Mouse (Mus musculus) liver, embryonic 11.5 days (tissue): ENCODE results near the gene Slc35g3. TPM values are rescaled to one million over a fixed set of nuclear protein-coding genes. Genes with fewer than 3 reads are reported as not detected.

Experiments
- ATAC-seq: fragments of 200-750 bp; cut with Nextera tagmentation; replicated peaks from 2 replicates; pipeline ENCODE4 v1.8.0; 2017; ENCODE audit warnings: moderate number of reproducible peaks, mild to moderate bottlenecking, moderate TSS enrichment, moderate library complexity; ENCODE audit not compliant: low FRiP score
- DNase-seq: peaks from one replicate; pipeline ENCODE4 v3.0.0-alpha.2; 2017; ENCODE audit warnings: low spot score
- H3K27ac ChIP-seq: fragments of 300-500 bp; sonication (generic); 2 replicates; pipeline ENCODE4 v1.5.1; 2014; ENCODE audit warnings: mild to moderate bottlenecking, low read depth, low read length, control low read depth
- H3K27me3 ChIP-seq: fragments of 300-500 bp; sonication (generic); replicated peaks from 2 replicates; pipeline ENCODE4 v1.6.1; 2014; ENCODE audit warnings: low read length, mixed read lengths; ENCODE audit not compliant: control insufficient read depth, insufficient read depth
- H3K36me3 ChIP-seq: fragments of 300-500 bp; sonication (generic); 2 replicates; pipeline ENCODE4 v1.6.1; 2014; ENCODE audit warnings: mild to moderate bottlenecking, low read length, moderate library complexity, mixed read lengths; ENCODE audit not compliant: control insufficient read depth, insufficient read depth
- H3K4me1 ChIP-seq: fragments of 300-500 bp; sonication (generic); replicated peaks from 2 replicates; pipeline ENCODE4 v1.6.1; 2014; ENCODE audit warnings: low read length, mixed read lengths; ENCODE audit not compliant: control insufficient read depth, insufficient read depth
- H3K4me2 ChIP-seq: fragments of 300-500 bp; sonication (generic); 2 replicates; pipeline ENCODE4 v1.6.1; 2014; ENCODE audit warnings: mild to moderate bottlenecking, control low read depth, moderate library complexity
- H3K4me3 ChIP-seq: fragments of 300-500 bp; sonication (generic); 2 replicates; pipeline ENCODE4 v1.5.1; 2014; ENCODE audit warnings: low read depth, low read length, control low read depth
- H3K9ac ChIP-seq: fragments of 300-500 bp; sonication (generic); 2 replicates; pipeline ENCODE4 v1.6.1; 2014; ENCODE audit warnings: low read depth, low read length, control low read depth
- H3K9me3 ChIP-seq: fragments of 300-500 bp; sonication (generic); 2 replicates; pipeline ENCODE4 v1.6.1; 2016; ENCODE audit warnings: low read length, inconsistent platforms, mixed read lengths; ENCODE audit not compliant: control insufficient read depth
- WGBS: fragments of 180-500 bp; shearing (Covaris S2); extraction: QIAGEN DNeasy Blood & Tissue Kit; methylation state at CpG from one replicate; pipeline ENCODE4 v1.1.7; 2014; 5-methylcytosine and 5-hydroxymethylcytosine counted together
- polyA plus RNA-seq: library from polyadenylated mRNA; unstranded; fragments of >200 nt; fragmentation: Nextera tagmentation; extraction: Ambion mirVana; gene quantifications from 2 replicates; pipeline ENCODE4 v1.2.1, GENCODE M21; 2014

Gene Slc35g3
- polyA plus RNA-seq, 1 experiment from 2014 or later: not detected

DNA sequence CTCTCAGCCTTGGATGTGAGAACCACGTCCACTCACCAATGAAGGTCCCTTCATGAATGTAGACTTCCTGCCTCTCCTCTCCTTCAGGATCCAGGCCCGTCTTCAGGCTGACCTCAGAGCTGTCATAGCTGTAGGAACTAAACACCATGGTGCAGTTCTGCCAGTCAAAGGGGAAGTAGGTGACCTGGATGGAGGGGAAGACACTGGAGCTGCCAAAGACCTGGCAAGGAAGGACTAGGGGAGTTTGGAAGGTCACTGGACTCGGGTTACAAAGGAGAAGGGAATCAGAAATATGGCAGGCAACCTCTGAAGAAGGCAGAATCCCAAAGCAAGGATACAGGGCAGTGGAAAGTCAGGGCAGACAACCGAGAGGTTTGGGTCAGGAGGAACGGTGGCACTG lies 31.7 kb upstream of the Slc35g3 start:
- DNase-seq (no peak), ATAC-seq (no peak)
- Histone ChIP-seq H3K4me2 (no peak overlapping the region), H3K9me3 (no peaks in the 10 kb centered on the region), H3K4me1 (0 out of 2 replicates have a peak, but pooled peaks cover 3% of the 10 kb centered on the region), H3K27me3 (peaks cover 17% of the 10 kb centered on the region; the same call in 1 of the 2 replicates), H3K4me3 (no peak overlapping the region), H3K27ac (no peak overlapping the region), H3K36me3 (no peaks in the 10 kb centered on the region), H3K9ac (no peak overlapping the region)
- WGBS: 56% methylated on average over 5 of the region's 5 CpGs

DNA sequence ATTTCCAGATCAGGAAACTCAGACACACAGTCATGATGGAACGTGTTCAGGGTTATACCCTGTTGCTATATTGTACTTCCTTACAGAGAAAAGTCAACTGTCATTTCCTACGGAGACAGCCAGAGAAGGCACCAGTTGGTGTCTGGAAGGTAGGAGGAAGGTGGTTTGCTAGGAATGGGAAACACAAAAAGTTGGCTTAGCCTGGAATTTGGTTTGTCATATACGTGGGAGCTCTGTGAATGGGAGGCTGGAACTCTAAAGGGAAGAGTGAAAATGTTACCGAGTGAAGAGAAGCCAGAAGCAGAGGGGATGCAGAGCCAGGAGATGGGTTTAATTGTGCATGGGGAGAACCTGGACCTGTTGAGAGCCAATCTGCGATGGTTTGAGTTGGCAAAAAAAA lies 29.7 kb upstream of the Slc35g3 start:
- ATAC-seq (no peak), DNase-seq (no peak)
- Histone ChIP-seq H3K4me2 (no peak overlapping the region), H3K4me3 (no peak overlapping the region), H3K27ac (no peak overlapping the region), H3K9ac (no peak overlapping the region), H3K4me1 (0 out of 2 replicates have a peak, but pooled peaks cover 3% of the 10 kb centered on the region), H3K9me3 (no peaks in the 10 kb centered on the region), H3K36me3 (no peaks in the 10 kb centered on the region), H3K27me3 (peaks cover 5% of the 10 kb centered on the region; the same call in 1 of the 2 replicates)
- 68% methylated on average over 5 of the region's 5 CpGs for WGBS

DNA sequence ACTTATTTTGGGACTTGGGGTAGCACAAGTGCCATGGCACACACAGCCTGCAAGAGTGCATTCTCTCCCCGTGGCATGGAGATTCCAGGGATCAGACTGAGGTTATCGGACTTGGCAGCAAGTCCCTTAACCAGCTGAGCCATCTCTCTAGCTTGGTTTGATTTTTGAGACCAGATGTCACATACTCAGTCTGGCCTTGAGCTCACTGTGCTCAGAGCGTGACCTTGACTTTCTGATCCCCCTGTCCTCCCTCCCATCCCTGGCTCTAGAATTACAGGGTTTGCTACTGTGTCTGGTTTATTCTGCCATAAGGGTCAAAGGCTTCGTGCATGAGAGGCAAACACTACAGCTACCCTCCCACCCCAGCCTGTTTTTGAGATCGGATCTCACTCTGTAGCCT lies 27.7 kb upstream of the Slc35g3 start:
- H3K4me2 ChIP-seq: no peak overlapping the region
- H3K4me1 ChIP-seq: peaks cover 9% of the 10 kb centered on the region
- H3K9me3 ChIP-seq: no peaks in the 10 kb centered on the region
- H3K4me3 ChIP-seq: no peak overlapping the region
- ATAC-seq (no peak), DNase-seq (no peak)
- no peaks in the 10 kb centered on the region for H3K36me3 ChIP-seq
- no peak overlapping the region for H3K27ac ChIP-seq
- H3K9ac ChIP-seq: no peak overlapping the region
- H3K27me3 ChIP-seq: 0 out of 2 replicates have a peak, but pooled peaks cover 2% of the 10 kb centered on the region
- 58% methylated on average over 5 of the region's 5 CpGs for WGBS

DNA sequence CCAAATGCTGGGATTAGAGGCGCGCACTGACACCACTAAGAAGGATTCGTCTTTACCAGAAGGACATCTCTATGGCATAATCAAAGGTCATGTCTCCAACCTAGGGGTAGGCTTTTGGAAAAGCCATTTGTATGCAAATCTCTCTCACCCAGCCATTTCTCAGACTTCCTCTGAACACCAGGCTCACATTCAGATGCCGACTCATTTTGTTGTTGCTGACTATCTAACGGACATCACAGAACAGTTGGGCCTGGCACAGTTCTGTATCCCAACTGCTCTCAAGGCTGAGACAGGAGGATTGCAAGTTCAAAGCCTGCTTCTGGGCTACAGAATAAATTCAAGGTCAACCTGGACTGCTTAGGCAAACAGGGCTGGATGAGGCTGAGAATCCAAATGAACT lies 25.5 kb upstream of the Slc35g3 start:
- no peak for DNase-seq
- H3K4me3 ChIP-seq: no peak overlapping the region
- no peak overlapping the region for H3K27ac ChIP-seq
- no peak overlapping the region for H3K4me2 ChIP-seq
- H3K27me3 ChIP-seq: 0 out of 2 replicates have a peak, but pooled peaks cover 4% of the 10 kb centered on the region
- no peak for ATAC-seq
- WGBS: 81% methylated on average over 5 of the region's 5 CpGs
- H3K9me3 ChIP-seq: no peaks in the 10 kb centered on the region
- no peak overlapping the region for H3K9ac ChIP-seq
- no peaks in the 10 kb centered on the region for H3K36me3 ChIP-seq
- H3K4me1 ChIP-seq: peaks cover 10% of the 10 kb centered on the region

DNA sequence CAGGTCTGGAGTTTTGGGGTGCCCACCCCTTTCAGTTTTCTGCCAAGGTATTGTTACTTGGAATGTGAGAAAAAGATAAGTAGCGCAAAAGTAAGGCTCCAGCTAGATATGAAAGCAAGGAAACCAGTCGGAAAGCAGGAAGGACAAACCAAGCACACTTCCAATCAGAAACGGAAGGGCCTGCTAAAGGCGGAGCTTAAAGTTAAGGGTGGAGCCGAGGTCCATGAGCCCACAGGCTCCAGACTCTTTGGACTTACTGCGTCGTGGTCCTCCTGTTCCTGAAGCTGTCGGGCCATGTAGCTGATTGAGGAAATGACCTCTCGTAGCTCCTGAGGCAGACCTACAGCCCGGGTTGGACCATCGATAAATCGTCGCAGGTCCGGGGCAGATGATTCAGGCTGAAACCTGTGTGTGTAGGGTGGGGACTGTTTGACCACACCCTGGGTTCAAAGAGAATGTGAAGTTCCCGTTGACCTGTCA lies 23.1 kb upstream of the Slc35g3 start:
- H3K9me3 ChIP-seq: no peaks in the 10 kb centered on the region
- peak overlapping the region; percentile 59 for H3K9ac ChIP-seq
- peak; percentile 82 for ATAC-seq
- H3K27ac ChIP-seq: peak overlapping the region; percentile 23; the same call in 1 of the 2 replicates
- peak overlapping the region; percentile 36 for H3K4me3 ChIP-seq
- WGBS: 15% methylated on average over 15 of the region's 15 CpGs
- no peaks in the 10 kb centered on the region for H3K36me3 ChIP-seq
- no peak for DNase-seq
- H3K4me2 ChIP-seq: peak overlapping the region; percentile 62
- peaks cover 16% of the 10 kb centered on the region; the same call in 1 of the 2 replicates for H3K27me3 ChIP-seq
- H3K4me1 ChIP-seq: peaks cover 10% of the 10 kb centered on the region

DNA sequence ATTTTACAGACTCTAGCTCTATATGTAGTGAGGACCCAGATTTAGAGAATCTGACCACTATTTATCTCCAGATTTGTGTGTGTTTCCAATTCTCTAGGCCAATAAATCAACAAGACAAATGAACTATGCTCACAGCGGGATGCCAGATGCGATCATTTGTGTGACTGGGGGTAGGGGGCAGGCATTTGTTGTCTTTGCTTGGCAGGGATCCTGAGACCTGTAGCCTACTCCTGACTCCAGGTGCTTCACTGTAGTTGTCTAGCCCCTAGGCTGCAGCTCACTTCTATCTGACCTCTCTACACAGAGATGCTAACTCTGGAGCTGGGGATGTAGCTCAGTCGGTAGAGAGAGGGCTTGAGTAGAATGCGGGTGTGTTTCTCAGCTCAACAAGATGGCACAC lies 20.1 kb upstream of the Slc35g3 start:
- no peak for ATAC-seq

DNA sequence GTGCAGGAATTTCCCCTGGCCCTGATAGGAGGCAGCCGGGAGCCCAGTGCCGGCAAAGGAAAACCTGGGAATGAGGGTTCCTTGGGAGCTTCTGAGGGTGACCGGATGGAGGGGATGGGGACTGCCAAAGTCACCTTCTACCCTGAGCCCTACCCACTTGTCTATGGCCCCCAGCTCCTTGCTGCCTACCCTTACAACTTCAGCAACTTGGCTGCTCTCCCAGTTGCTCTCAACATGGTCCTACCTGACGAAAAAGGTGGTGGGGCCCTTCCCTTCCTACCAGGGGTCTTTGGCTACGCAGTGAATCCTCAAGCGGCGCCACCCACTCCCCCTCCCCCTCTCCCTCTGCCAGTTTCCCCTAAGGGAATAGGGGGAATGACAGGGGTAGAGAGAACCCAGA lies 17.2 kb upstream of the Slc35g3 start:
- DNase-seq: peak; percentile 28
- Histone ChIP-seq H3K4me1 (no peaks in the 10 kb centered on the region), H3K9ac (no peak overlapping the region), H3K4me3 (no peak overlapping the region), H3K36me3 (no peaks in the 10 kb centered on the region), H3K27ac (no peak overlapping the region), H3K9me3 (no peaks in the 10 kb centered on the region), H3K4me2 (no peak overlapping the region), H3K27me3 (peaks cover 47% of the 10 kb centered on the region)
- ATAC-seq: no peak
- WGBS: 48% methylated on average over 7 of the region's 7 CpGs

More for the DNA sequence above, 20.1 kb upstream of the Slc35g3 start:
- Histone ChIP-seq H3K27me3 (peaks cover 36% of the 10 kb centered on the region), H3K36me3 (no peaks in the 10 kb centered on the region), H3K4me3 (no peak overlapping the region), H3K4me2 (no peak overlapping the region), H3K27ac (no peak overlapping the region), H3K9me3 (no peaks in the 10 kb centered on the region), H3K9ac (no peak overlapping the region), H3K4me1 (peaks cover 10% of the 10 kb centered on the region)
- WGBS: 39% methylated on average over 4 of the region's 4 CpGs
- no peak for DNase-seq

DNA sequence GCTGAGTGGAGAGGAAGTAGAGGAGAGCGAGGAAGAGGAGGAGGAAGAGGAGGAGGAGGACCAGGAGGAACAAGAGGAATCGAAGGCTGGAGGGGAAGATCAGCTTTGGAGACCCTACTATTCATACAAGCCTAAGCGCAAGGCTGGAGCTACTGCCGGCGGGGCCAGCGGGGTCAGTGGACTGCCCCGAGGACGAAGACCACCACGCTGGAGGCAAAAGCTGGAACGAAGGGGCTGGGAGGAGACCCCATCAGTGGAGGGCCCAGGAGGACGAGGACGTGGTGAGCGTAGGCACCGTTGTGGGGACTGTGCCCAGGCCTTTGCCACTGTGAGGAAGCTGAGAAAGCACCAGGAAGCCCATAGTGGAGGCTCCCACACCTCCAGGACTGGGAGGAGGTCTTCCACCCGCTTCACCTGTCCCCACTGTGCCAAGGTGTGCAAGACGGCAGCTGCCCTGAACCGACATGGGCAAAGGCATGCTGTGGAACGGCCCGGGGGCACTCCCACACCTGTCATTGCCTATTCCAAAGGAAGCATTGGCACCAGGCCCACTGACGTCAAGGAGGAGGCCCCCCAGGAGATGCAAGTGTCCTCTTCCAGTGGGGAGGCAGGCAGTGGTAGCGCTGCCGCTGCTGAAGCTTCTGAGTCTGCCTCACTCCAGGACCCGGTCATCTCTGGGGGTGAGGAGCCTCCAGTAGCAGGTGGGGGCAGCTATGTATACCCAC lies 16.7 kb upstream of the Slc35g3 start:
- Histone ChIP-seq H3K9me3 (no peaks in the 10 kb centered on the region), H3K4me1 (no peaks in the 10 kb centered on the region), H3K36me3 (no peaks in the 10 kb centered on the region), H3K4me2 (no peak overlapping the region), H3K9ac (no peak overlapping the region), H3K4me3 (no peak overlapping the region), H3K27me3 (peaks cover 47% of the 10 kb centered on the region), H3K27ac (no peak overlapping the region)
- ATAC-seq: no peak
- DNase-seq: peak; percentile 30
- 65% methylated on average over 23 of the region's 23 CpGs for WGBS
